Mouse (Mus musculus): ENCODE measurements around the gene Pbdc1. TPM values are rescaled to one million over a fixed set of nuclear protein-coding genes. Genes with fewer than 3 reads are reported as not detected.
"Not testable (repeated sequence)": the region's sequence is repeated elsewhere in the genome, so short reads cannot be mapped to it uniquely, and the experiment has no call there.

Pbdc1 gene
- polyA plus RNA-seq, 1 experiment = 26.6 TPM

- TF ChIP-seq CTCF (IDR thresholded peaks at IDR 0.05; ENCODE audit: low read depth, low read length) (no peak), POLR2A (IDR thresholded peaks at IDR 0.05; ENCODE audit: borderline replicate concordance, low read depth, low read length) (no peak)
- no peaks in the 10 kb centered on the region for H3K4me1 ChIP-seq (ENCODE audit: control insufficient read depth, insufficient read depth, low read length)
- H3K4me3 ChIP-seq (ENCODE audit: insufficient read depth, low read length) = peak within 1 kb of the TSS; percentile 80
- no peak within 1 kb of the TSS for H3K27ac ChIP-seq (ENCODE audit: insufficient read depth, low read depth, low read length)
These were observed 41.0 kb downstream of the Pbdc1 start, which contains the start of gene Magee1 for GRCm38 (mm10) chrX:105120275-105121226. Magee1 (plus strand) TSS chrX:105120378.

GRCm38 (mm10) chrX:105121227-105121865 is 41.8 kb downstream of the Pbdc1 start:
- Histone ChIP-seq H3K27ac (ENCODE audit: insufficient read depth, low read depth, low read length) (no peak overlapping the region), H3K4me1 (ENCODE audit: control insufficient read depth, insufficient read depth, low read length) (no peaks in the 10 kb centered on the region), H3K4me3 (ENCODE audit: insufficient read depth, low read length) (peak overlapping the region; percentile 80)
- TF ChIP-seq POLR2A (IDR thresholded peaks at IDR 0.05; ENCODE audit: borderline replicate concordance, low read depth, low read length) = no peak

- H3K4me3 ChIP-seq (ENCODE audit: insufficient read depth, low read length) = no peak overlapping the region
- TF ChIP-seq POLR2A (IDR thresholded peaks at IDR 0.05; ENCODE audit: borderline replicate concordance, low read depth, low read length) (no peak), CTCF (IDR thresholded peaks at IDR 0.05; ENCODE audit: low read depth, low read length) (no peak)
- no peaks in the 10 kb centered on the region for H3K4me1 ChIP-seq (ENCODE audit: control insufficient read depth, insufficient read depth, low read length)
- H3K27ac ChIP-seq (ENCODE audit: insufficient read depth, low read depth, low read length) = no peak overlapping the region
These were observed 45.3 kb downstream of the Pbdc1 start for GRCm38 (mm10) chrX:105124903-105125302.

GRCm38 (mm10) chrX:105151872-105152461 is 72.4 kb downstream of the Pbdc1 start:
- TF ChIP-seq POLR2A (IDR thresholded peaks at IDR 0.05; ENCODE audit: borderline replicate concordance, low read depth, low read length) (no peak), CTCF (IDR thresholded peaks at IDR 0.05; ENCODE audit: low read depth, low read length) (no peak)
- H3K4me3 ChIP-seq (ENCODE audit: insufficient read depth, low read length) = no peak overlapping the region
- H3K27ac ChIP-seq (ENCODE audit: insufficient read depth, low read depth, low read length) = no peak overlapping the region
- H3K4me1 ChIP-seq (ENCODE audit: control insufficient read depth, insufficient read depth, low read length) = no peaks in the 10 kb centered on the region

- H3K27ac ChIP-seq (ENCODE audit: insufficient read depth, low read depth, low read length); H3K4me1 ChIP-seq (ENCODE audit: control insufficient read depth, insufficient read depth, low read length); H3K4me3 ChIP-seq (ENCODE audit: insufficient read depth, low read length): not testable (repeated sequence)
These were observed 85.5 kb downstream of the Pbdc1 start for GRCm38 (mm10) chrX:105165007-105165406.

Other genes with a start within 250 kb of the Pbdc1 start
- gene Magee2, start 222.5 kb upstream of the Pbdc1 start, polyA plus RNA-seq (2012; ENCODE audit: insufficient read depth, insufficient read length, missing spikeins) = not detected in 2 replicates
- 3.8 and 5.1 TPM in 2 replicates for gene Magee1, start 40.6 kb downstream of the Pbdc1 start, polyA plus RNA-seq (2012; ENCODE audit: insufficient read depth, insufficient read length, missing spikeins)

Measured in bone marrow macrophage, adult 2 months (primary cell).